Mouse (Mus musculus) cerebellum, postnatal 25 days (tissue): Measurements from ENCODE around the gene Samd13.

Experiments
- DNase-seq, 2 experiments: peaks; one replicate each; pipeline ENCODE4 v3.0.0; 2021; ENCODE audit warnings: mixed read lengths in 2 of 2

The Samd13 gene

GRCm38 (mm10) chr3:146661001-146661400, 24.4 kb downstream of the Samd13 start:
- peak in 1 of 2 experiments; percentile 30 for DNase-seq

GRCm38 (mm10) chr3:146659321-146659720, 26.1 kb downstream of the Samd13 start:
- DNase-seq, result peak; percentile 83 to 87

GRCm38 (mm10) chr3:146658061-146658639, 27.2 kb downstream of the Samd13 start:
- no peak for DNase-seq

GRCm38 (mm10) chr3:146657433-146657832, 28.0 kb downstream of the Samd13 start:
- DNase-seq, result no peak

- no peak for DNase-seq
These were observed 30.2 kb downstream of the Samd13 start for GRCm38 (mm10) chr3:146655111-146655577.

GRCm38 (mm10) chr3:146653692-146654091, 31.7 kb downstream of the Samd13 start:
- DNase-seq, result no peak

GRCm38 (mm10) chr3:146652431-146652830, 33.0 kb downstream of the Samd13 start:
- DNase-seq, result no peak

GRCm38 (mm10) chr3:146651217-146651616, 34.2 kb downstream of the Samd13 start, which contains the start of gene 4930503B20Rik:
TSS of gene 4930503B20Rik (minus strand) at chr3:146651317.
- no peak for DNase-seq

GRCm38 (mm10) chr3:146650716-146651115, 34.7 kb downstream of the Samd13 start:
- DNase-seq, result no peak

GRCm38 (mm10) chr3:146649311-146649894, 36.0 kb downstream of the Samd13 start:
- no peak for DNase-seq

GRCm38 (mm10) chr3:146641818-146642427, 43.5 kb downstream of the Samd13 start:
- no peak for DNase-seq

GRCm38 (mm10) chr3:146632506-146632905, 52.9 kb downstream of the Samd13 start:
- DNase-seq, result no peak

- DNase-seq, result no peak
These were observed 57.0 kb downstream of the Samd13 start for GRCm38 (mm10) chr3:146628227-146628982.

GRCm38 (mm10) chr3:146625766-146626165, 59.6 kb downstream of the Samd13 start:
- no peak for DNase-seq

- no peak for DNase-seq
These were observed 63.4 kb downstream of the Samd13 start for GRCm38 (mm10) chr3:146621966-146622365.

GRCm38 (mm10) chr3:146620555-146621249, 64.7 kb downstream of the Samd13 start:
- peak; percentile 83 to 89 for DNase-seq

GRCm38 (mm10) chr3:146620101-146620500, 65.3 kb downstream of the Samd13 start:
- DNase-seq, result no peak

GRCm38 (mm10) chr3:146618357-146618756, 67.0 kb downstream of the Samd13 start:
- DNase-seq, result no peak

- DNase-seq, result no peak
These were observed 67.4 kb downstream of the Samd13 start for GRCm38 (mm10) chr3:146617946-146618345.

GRCm38 (mm10) chr3:146616533-146617283, 68.7 kb downstream of the Samd13 start:
- no peak for DNase-seq

- no peak for DNase-seq
These were observed 69.9 kb downstream of the Samd13 start, which contains the start of gene Dnase2b for GRCm38 (mm10) chr3:146615496-146615895. TSS of gene Dnase2b (minus strand) at chr3:146615596.

GRCm38 (mm10) chr3:146611821-146612220, 73.6 kb downstream of the Samd13 start:
- no peak for DNase-seq
